Mouse (Mus musculus) CH12.LX (cell line): Measurements from ENCODE around the gene Fgfr4.

Experiments used
- CTCF ChIP-seq, 2 experiments: IDR thresholded peaks in 1 of 2; conservative IDR thresholded peaks in 1 of 2; 2 replicates each; pipeline ENCODE4 v1.5.1; 2011 to 2012; ENCODE audit warnings: low read depth in 2 of 2, low read length in 2 of 2, improper control_type of control experiment in 1 of 2, inconsistent platforms in 1 of 2, mild to moderate bottlenecking in 1 of 2, moderate library complexity in 1 of 2
- HCFC1 ChIP-seq: IDR thresholded peaks from 2 replicates; pipeline ENCODE4 v1.6.1; 2012; ENCODE audit warnings: low read depth, mild to moderate bottlenecking, inconsistent platforms, low read length, improper control_type of control experiment
- TCF12 ChIP-seq: IDR thresholded peaks from 2 replicates; pipeline ENCODE4 v1.6.1; 2014; ENCODE audit warnings: low read depth, mild to moderate bottlenecking, inconsistent platforms, low read length, improper control_type of control experiment
- ZKSCAN1 ChIP-seq: IDR thresholded peaks from 2 replicates; pipeline ENCODE4 v1.6.1; 2012; ENCODE audit warnings: low read depth, inconsistent platforms, low read length, improper control_type of control experiment, borderline replicate concordance

GRCm38 (mm10) chr13:55133448-55133847, 19.0 kb upstream of the Fgfr4 start, which contains the start of gene Gm17617:
- TF ChIP-seq HCFC1 (no peak), ZKSCAN1 (no peak), CTCF (conservative IDR thresholded peaks at IDR 0.05 in 1 of 2, IDR thresholded peaks at IDR 0.05 in 1 of 2; ENCODE audit: low read depth in 2 of 2, low read length in 2 of 2) (no peak), TCF12 (no peak)
